Mouse (Mus musculus) liver, adult (tissue): ENCODE measurements around the gene Slc29a4.

ENCODE experiments used
- GATA4 ChIP-seq: IDR thresholded peaks from 2 replicates; pipeline ENCODE4 v1.6.1; 2014; ENCODE audit warnings: mild to moderate bottlenecking, low read length; ENCODE audit not compliant: insufficient replicate concordance

Slc29a4 gene

DNA sequence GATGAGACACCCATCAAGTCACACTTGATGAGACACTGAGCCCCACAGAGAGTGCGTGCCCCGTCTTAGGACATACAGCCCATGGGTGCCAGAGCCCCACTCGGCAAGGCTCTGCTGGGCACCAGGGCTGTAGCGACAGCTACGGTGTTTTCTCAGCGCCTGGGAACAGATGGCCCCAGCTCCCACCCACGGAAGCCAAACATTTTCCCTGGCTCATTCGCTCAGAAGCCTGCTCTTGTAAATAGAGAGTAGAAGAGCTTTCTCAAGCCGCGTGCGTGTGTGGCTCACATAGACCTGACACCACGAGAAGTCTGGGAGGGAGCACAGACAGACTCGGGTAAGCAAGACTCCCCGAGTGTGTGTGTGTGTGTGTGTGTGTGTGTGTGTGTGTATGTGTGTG, at the start of gene Slc29a4:
Gene Slc29a4, plus strand, starts transcription at position 265 of the 400 bp plus-strand sequence.
- no peak for TF ChIP-seq GATA4

DNA sequence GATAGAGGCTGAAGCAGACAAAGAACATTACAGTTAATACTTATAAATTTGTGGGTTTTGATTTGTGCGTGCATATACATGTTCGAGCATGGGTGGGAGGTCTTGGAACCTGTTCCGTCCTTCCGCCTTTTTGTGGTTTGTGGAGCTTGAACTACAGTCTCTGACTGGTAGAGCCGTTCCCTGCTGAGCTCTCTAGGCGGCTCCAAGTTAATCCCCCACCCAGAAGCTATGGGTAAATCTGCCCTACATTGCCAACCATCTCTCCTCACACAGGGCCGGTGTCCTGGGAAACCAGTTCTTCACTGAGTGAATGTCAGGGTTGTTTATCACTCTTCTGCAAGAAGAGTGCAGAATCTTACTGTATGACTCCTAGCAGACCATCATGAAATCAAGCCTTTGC, 44.1 kb upstream of the Slc29a4 start:
- no peak for TF ChIP-seq GATA4

DNA sequence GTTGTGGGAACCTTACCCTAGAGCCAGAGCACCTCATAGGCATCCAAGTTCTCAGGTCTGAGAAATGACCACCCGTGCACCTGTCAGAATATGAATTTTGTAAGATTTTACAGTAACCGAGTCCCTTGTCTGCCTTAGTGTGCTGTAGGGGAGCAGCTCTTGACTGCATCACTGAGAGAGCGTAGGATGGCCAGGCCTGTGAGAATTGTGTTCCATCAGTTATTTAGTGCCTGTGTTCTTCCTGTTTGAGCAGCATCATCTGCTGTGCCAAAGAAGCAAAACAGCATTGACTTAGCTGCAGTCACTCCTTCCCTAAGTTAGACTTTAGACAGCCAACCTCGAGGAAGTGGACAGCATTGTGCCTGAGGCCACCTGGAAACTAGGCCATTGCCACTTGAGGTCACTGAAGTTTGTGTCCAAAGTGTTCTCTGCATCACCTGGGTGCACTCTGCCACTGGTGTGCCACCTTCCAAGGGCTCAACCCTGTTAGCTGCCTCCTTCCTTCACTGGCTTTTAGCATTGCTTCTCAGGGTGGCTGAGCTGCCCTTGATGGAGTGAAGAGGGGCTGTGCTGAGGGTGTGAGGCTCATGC, 42.8 kb upstream of the Slc29a4 start:
- no peak for TF ChIP-seq GATA4

DNA sequence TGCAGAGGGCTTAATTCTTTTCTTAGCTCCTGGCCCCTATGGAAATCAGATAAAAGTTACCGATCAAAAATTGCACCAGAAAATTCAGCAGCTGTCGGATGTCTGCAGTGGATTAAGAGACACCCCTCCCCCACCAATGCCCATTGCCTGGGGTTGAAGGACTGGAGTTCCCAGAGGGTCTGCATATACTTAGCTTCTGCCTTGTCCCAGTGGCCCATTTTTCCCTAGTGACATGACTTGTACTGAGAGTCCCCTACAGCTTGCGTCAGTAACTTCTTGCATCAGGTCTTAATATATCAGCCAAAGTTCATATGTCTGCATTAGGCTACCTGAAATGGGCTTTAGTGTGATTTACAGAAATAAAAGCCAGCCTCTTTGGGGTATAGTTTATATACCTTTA, 41.9 kb upstream of the Slc29a4 start:
- TF ChIP-seq GATA4 = no peak

DNA sequence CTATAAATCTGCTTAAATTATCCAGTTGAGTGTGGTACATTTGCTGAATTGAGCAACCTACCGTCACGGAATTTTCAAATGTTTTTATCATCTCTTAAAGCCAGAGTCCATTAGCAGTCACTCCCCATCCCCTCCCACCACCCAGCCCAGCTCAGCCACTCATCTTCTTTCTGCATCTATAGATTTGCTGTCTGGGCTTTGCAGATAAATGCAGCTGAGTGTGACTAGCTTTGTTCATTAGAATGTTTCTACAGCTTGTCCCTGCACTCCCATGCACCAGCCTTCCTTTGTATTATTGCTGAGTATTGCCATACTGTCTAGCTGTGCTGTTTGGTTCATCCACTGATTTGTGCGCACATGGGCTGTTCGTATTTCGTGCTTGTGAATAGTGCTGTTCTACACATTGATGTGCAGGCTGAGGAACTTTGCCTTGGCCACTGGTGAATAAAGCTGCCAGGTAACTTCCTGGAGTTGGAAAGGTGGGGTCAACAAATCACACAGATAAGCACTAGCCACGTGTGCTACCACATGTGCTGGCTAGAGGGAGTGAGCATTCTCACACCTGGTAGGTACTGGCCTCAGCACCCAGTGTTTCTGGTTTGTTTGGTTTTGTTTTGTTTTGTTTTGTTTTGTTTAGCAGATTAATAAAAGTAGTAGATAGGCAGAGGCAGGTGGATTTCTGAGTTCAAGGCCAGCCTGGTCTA, 41.4 kb upstream of the Slc29a4 start:
- no peak for TF ChIP-seq GATA4

DNA sequence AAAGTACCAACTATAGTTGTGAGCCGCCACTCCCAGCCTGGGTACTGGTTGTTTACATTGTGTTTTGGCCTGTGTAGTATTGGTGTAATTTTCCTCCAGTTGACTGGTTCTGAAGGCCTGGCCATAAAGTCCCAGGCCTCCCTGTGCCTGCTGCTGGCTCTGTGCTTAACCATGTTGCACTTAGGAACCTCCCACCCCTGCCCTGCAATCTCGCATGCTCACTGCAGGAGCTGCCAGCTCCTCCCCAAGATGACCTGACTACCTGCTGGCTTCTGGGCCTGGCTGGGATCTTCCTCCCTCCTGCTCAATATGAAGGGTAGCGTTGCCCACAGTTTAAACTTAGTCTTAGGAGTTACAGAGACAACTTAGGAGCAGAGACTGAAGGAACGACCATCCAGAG, 40.0 kb upstream of the Slc29a4 start:
- no peak for TF ChIP-seq GATA4

DNA sequence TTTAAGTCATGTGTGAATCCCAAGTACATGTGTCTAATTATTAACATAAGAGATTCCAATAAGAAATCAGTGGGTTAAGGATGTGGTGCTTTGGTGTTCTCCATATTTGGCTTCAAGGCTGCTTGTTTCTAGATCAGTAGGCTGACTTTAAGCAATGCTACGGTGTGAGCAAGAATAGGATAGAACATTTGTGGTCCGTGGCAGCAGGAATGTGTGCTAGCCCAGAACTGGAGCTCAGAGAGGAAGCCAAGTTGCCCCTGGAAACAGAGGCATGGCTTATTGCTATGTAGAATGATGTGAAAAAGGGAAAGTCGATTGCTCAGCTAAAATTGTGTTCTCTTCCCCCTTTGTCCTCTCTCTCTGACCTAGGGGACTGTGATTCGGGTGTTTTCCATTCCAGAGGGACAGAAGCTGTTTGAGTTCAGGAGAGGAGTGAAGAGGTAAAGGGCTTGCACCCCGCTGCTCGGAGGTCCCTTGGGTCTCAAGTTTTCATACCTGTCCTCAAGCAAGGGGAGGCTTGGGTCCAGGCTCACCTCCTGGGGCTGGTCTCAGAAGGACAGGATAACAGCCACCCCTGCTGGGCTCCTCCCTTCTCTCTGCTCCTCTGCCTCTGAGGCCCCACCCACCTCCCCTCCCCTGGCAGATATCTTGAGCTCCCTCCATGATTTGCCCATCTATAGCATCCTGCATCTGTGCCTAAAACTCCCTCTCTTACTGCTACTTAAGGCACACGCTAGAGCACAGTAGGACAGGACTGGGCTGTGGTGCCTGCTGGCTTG, 31.5 kb upstream of the Slc29a4 start:
- no peak for TF ChIP-seq GATA4

DNA sequence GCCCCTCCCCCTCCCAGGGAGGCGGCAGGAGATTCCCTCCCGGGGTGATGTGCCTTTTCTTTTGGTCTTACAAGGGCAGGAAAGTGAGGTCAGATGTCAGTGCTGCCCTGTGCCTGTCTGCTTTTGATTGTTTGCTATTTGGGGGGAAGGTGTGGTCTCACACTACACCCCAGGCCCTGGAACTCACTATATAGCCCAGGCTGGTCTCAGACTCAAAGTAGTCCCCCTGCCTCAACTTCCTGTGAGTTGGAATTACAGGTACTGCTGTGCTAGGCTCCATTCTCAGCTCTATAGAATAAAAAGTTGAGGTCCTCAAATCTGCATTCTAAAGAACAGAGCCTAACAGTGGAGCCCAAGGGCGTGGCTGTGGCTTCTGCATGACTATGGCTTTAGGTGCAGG, 24.4 kb upstream of the Slc29a4 start:
- TF ChIP-seq GATA4 = no peak

DNA sequence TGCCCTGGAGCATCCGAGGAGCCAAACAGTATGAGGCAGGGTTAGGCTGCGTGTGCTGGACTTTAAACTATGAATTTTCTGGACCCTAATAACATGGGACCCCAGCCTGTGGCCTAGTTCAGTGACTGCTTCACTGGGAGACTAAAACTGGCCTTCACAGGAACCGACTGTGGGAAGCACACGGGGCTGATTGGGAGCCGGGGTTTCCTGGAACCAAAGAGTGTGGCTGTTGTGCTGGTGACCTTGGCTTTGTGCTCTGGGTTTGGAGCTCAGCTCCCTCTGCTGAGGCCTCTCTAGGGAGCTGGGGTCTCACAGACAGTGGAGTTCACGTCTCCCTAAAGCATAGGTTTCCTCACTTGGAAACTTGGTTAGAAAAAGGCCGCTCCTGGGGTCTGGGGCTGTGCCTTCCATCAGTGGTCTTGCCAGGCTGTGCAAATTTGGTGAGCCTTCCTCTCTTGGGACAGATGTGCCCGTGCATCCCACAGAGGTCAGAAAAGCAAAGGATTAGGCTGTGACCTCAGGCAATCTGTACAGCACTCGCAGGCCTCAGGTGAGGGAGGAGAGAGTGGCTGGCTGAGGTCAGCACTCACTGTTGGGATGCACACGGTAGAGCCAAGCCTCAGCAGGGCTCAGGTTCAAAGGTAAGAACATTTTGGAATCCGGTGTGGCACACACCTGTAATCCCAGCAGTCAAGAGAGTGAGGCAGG, 23.6 kb upstream of the Slc29a4 start:
- no peak for TF ChIP-seq GATA4

DNA sequence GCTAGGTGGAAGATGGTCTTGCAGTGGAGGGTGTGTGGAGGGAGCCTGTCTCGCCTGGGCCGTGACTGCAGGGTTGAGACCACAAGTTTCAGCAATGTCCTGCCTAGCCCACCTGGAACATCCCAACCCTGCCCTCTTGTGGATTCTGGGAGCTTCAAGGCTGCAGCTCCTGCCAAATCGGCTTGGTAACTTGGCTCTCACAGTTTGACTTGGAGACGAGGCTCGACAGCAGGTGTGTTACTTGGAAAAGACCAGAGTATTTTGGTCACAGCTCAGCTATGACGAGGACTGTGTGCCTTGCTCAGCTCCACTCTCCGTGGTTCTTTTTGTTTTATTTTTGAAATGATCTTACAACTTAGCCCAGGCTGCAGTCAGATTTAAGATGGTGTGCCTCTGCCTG, 22.6 kb upstream of the Slc29a4 start:
- TF ChIP-seq GATA4 = no peak

DNA sequence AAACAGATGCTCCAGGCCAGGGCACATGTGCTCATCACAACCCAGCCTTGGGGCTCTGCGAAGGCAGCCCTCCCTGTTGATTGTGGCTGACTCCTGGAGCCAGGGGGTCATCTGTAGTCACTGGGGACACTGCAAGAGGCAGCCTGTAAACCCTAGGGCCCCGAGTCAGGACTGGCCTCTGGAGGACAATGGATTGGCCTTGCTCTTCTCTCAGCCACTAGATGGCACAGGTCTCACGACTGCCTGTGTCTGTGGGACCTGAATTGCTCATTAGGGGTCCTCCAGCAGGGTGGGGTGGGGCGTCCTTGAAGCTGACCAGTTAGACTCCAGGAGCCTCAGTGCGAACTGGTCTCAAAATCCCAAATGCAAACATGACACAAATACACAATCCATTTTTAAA, 19.2 kb upstream of the Slc29a4 start:
- TF ChIP-seq GATA4 = no peak

DNA sequence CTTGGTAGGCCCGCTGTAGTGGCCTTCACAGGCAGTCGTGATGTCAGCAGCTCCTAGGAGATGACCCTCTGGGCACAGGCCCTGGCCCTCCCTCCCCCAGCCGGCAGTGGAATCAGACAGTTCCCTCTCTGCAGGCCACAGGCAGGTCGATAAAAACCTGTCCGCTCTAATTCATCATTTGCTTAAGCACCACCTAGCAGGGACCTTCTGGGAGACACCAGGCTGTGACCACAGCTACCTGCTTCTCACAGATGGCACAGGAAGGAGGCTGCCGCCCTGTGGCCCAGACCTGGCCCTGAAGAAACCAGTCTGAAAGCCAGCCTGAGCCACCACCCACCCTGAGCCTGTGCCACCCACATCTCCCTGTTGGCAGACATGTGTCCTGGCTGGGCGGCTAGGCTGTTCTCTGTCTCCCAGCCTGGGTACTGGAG, 14.2 kb upstream of the Slc29a4 start:
- no peak for TF ChIP-seq GATA4

DNA sequence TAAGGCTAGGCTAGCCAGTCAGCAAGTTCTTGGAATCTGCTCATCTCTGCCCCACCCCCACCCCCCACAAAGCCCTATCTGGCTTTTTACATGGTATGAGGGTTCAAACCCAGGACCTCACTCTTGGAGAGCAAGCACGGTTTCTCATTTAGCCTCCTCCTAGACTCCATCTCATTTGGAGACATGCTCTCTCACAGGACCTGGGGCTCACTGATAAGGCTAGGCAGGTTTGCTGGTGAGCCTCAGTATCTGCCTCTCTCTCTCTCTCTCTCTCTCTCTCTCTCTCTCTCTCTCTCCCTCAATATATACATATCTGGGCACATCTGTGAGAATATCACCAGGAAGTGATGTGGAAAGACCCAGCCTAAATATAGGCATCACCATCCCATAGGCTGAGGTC, 13.2 kb upstream of the Slc29a4 start:
- TF ChIP-seq GATA4 = no peak

DNA sequence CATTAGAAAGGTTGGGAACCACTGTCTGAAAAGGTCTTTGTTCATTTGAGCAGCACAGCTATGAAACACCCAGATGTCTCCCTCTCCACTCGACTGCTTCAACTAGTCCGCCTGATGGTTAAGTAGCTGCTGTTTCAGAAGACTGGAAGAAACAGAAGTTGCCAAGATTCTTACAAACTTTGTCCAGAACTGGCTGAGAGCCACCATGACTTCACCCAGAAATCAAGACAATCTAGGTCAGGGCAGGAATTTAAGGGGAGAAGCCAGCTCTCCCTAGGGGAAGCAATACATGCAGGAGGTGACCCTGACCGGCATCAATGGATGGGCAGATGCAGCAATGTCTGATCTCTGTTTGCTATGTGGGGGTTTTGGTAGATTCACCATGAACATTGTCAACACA, 10.4 kb upstream of the Slc29a4 start:
- TF ChIP-seq GATA4 = no peak

DNA sequence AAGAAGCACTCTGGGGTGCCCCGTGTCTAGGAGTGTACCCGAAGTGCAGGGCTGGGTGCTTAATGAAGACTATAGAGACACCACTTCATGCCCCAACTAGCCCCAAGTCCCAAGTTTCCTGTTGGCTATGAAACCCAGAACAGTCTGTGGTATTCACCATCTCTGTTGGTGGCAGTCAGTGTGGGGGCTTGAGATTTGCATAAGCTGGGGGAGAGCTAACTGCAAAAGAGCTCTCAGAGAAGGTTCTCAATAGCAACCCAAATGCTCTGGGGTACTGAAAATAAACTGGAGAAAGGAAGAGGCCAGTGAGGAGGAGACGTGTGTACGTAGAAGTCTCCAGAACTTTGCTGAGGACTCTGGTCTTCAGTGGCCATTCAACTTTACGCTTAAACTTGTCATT, 9.8 kb upstream of the Slc29a4 start:
- TF ChIP-seq GATA4 = no peak

DNA sequence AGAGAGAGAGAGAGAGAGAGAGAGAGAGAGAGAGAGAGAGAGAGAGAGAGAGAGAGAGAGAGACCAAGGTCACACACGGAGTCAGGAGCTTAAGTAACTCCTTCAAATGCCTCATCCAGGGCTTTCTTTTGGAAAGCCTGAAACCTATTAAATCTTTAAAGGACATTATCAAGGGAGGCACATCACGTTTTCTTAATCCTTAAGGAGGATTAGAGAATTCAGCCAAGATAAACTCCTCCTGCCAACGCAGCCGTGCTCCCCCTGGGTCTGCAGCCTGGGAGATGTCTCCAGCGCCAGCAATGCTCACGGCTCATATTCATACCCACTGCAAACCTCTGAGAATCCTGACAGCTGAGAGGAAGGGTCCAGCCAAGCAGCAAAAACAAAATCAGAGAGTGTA, 3.4 kb upstream of the Slc29a4 start:
- no peak for TF ChIP-seq GATA4
